Mouse (Mus musculus) E14TG2a.4 (cell line): ENCODE data around the gene Zfp874b.

ENCODE experiments used
- H3K27me3 ChIP-seq: 2 replicates; pipeline ENCODE4 v1.6.1; 2014; ENCODE audit warnings: low read length, control low read depth; ENCODE audit not compliant: insufficient read depth
- H3K36me3 ChIP-seq: 2 replicates; pipeline ENCODE4 v1.6.1; 2014; ENCODE audit warnings: low read length, control low read depth; ENCODE audit not compliant: insufficient read depth
- H3K4me1 ChIP-seq: replicated peaks from 2 replicates; pipeline ENCODE4 v1.6.1; 2014; ENCODE audit warnings: low read depth, low read length, control low read depth
- H3K4me3 ChIP-seq: replicated peaks from 2 replicates; pipeline ENCODE4 v1.5.1; 2014; ENCODE audit warnings: mild to moderate bottlenecking, low read length
- H3K9me3 ChIP-seq: 2 replicates; pipeline ENCODE4 v1.6.1; 2014; ENCODE audit warnings: low read length, control low read depth
- CTCF ChIP-seq: conservative IDR thresholded peaks from 2 replicates; pipeline ENCODE4 v1.5.1; 2014; ENCODE audit warnings: low read length
- NANOG ChIP-seq: IDR thresholded peaks from 2 replicates; pipeline ENCODE4 v1.6.1; 2014; ENCODE audit warnings: borderline replicate concordance, low read length, mixed read lengths
- POU5F1 ChIP-seq: IDR thresholded peaks from 2 replicates; pipeline ENCODE4 v1.6.1; 2014; ENCODE audit warnings: low read length, borderline replicate concordance

Zfp874b gene

DNA sequence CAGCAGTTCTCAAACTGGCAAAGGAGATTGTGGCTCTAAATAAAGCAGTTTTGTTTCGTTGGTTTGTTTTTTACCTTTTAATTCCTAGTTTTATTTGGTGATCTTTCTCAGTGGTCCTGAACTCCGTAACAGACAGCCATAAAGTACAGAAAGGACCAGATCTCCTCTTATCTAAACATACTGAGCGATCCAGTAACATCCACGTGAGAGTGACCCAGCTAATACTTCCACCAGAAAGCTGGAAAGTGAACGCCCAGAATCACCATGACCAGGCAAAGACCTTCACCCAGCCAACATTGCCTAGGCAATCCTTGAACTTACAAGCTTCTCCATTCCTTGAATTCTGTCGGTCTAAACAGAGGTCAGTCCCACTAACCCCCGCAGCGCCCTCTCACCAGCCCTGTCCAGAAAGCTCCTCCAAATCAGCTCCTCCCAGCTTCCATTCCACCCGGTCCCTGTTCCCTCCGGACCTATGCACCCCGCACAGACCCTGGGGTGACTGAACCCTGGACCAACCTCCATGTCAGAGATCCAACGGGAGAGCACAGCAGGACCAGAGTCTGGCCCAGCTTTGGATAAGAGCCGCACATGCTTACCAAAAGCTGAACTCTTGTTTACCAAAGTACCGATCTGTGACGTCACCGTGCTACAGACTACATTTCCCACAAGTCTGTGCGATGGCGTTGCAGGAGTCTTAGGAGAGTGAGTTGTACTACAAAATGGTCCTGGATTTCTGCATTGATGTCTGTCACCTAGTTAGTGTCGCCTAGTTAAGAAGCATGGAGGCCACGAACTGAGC, at the start of gene Zfp874b:
Gene Zfp874b (minus strand): TSS at position 634 of the 799 bp plus-strand sequence.
- H3K9me3 ChIP-seq: no peaks in the 10 kb centered on the region
- peak within 1 kb of the TSS; percentile 88 for H3K4me3 ChIP-seq
- no peaks in the 10 kb centered on the region for H3K27me3 ChIP-seq
- peaks cover 15% of the 10 kb centered on the region for H3K4me1 ChIP-seq
- TF ChIP-seq NANOG: no peak
- no peak for TF ChIP-seq POU5F1
- no peak for TF ChIP-seq CTCF
- H3K36me3 ChIP-seq: peaks cover 15% of the 10 kb centered on the region

DNA sequence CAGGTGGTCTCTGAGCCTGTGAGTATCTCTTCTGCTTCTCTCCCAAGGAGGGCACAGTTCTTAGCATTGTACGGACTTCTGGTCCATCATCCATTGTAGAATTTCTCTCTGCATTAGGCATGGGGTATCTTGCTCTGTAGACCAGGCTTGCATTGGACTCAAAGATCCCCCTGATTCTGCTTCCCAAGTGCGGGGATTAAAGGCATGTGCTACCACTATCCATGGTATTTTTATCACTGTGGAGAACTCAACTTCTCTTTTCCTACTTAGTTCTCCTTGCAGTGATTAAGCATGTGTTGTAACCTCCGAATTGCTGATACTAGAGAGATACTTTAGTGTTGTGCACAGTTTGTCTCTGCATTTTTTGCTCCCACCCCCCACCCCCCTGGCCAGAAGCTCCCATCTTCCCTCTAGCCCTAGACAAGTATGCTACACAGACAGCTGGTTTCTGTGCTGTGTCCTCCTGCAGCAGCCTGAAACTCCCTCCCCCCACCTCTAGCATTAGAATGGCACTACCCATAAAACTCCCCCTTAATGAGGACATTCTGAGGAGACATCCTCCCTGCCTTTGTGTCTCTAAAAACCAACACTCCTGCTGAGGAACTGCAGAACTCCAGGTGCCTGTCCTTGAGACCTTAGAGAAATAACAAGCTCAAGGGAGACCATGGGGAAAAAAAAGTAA, 43.1 kb upstream of the Zfp874b start:
- TF ChIP-seq POU5F1 (no peak), CTCF (no peak), NANOG (no peak)
- Histone ChIP-seq H3K9me3 (no peaks in the 10 kb centered on the region), H3K4me1 (peaks cover 46% of the 10 kb centered on the region), H3K27me3 (no peaks in the 10 kb centered on the region), H3K4me3 (no peak overlapping the region), H3K36me3 (no peaks in the 10 kb centered on the region)

DNA sequence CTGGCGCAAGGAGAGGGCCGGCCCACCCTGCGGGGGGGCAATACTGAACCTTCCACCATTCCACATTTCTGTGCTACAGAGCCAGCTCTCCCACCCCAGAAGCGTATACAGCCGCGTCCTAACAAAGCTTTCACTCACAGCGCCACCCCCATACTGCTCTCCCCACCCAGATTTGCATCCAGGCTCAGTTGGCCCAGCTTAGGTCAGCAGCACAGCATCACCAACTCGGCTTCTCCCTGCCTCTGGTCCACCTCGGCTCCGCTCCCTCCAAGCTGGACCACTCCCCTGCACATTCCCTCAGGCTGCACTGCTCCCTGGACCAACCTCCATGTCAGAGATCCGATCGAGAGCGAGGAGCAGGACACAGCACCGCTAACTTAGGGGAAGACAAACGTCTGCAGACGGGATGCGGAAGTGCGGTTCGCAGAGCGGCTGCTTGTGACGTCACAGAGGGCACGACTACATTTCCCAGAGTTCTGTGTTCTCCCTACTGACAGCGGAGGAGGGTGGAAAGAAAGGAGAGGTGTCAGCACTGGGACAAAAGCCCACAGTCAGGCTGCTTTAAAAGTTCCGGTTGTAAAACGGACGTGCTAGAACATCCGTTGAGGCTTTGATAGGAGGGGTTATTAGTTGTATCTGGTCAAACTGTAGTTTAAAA, 41.8 kb upstream of the Zfp874b start, which contains the start of the genes Gm26965 and Zfp87:
Gene Gm26965 (minus strand): TSS at position 399 of the 658 bp plus-strand sequence.
Gene Zfp87 (minus strand): TSS at position 425 of the 658 bp plus-strand sequence.
- Histone ChIP-seq H3K9me3 (no peaks in the 10 kb centered on the region), H3K27me3 (no peaks in the 10 kb centered on the region), H3K4me1 (peaks cover 58% of the 10 kb centered on the region), H3K36me3 (peaks cover 8% of the 10 kb centered on the region), H3K4me3 (peak within 1 kb of the TSS; percentile 96)
- TF ChIP-seq NANOG: no peak
- no peak for TF ChIP-seq POU5F1
- no peak for TF ChIP-seq CTCF

DNA sequence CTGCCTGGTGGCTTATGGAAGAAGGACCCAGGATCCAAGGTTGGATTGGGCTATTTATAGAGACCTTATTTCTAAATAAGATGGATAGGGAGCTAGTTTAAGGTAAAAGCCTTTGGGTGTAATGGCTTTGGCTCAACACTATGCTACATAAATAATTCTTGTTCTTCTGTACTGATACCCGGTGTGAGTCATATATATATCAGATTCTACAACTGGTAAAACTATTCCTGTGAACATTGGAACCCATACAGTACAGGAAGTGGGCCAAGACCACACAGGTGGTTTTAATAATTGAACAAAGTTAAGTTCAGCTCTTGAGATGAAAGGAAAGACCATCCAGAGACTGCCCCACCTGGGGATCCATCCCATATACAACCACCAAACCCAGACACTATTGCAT, 16.9 kb upstream of the Zfp874b start:
- Histone ChIP-seq H3K4me1 (peaks cover 9% of the 10 kb centered on the region), H3K27me3 (no peaks in the 10 kb centered on the region), H3K9me3 (no peaks in the 10 kb centered on the region), H3K4me3 (no peak overlapping the region), H3K36me3 (no peaks in the 10 kb centered on the region)
- TF ChIP-seq NANOG (no peak), POU5F1 (no peak)

DNA sequence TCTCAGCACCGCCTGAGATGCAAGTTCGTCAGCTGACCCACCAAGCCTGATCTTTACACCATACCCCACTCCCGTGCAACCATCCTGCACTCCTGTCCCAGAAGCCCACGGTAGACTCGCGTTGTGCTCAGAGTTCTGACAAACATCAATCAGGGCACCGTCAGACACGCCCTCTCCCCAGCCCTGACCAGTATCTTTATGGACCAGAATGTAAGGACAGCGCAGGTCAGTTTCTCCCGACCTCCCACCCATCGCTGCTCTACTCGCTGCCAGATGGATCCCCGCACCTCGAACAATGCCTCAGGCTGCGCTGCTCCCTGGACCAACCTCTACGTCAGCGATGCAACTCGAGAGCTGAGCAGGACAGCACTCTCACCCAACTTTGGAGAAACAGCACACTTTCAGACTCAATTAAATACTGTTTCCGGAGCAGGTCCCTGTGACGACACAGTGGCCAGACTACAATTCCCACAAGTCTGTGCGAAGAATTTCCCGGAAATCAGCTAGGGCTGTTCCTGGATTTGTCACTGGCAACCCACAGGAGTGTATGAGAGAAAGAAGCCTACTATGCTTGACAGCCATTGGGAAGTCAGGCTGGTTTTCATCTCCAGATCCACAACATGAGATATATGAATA, 16.1 kb upstream of the Zfp874b start, which contains the start of gene Zfp58:
Gene Zfp58 (minus strand): TSS at position 472 of the 636 bp plus-strand sequence.
- H3K4me3 ChIP-seq: peak within 1 kb of the TSS; percentile 86
- no peak for TF ChIP-seq NANOG
- no peak for TF ChIP-seq POU5F1
- TF ChIP-seq CTCF: no peak
- H3K4me1 ChIP-seq: peaks cover 12% of the 10 kb centered on the region
- H3K9me3 ChIP-seq: no peaks in the 10 kb centered on the region
- no peaks in the 10 kb centered on the region for H3K36me3 ChIP-seq
- H3K27me3 ChIP-seq: no peaks in the 10 kb centered on the region

DNA sequence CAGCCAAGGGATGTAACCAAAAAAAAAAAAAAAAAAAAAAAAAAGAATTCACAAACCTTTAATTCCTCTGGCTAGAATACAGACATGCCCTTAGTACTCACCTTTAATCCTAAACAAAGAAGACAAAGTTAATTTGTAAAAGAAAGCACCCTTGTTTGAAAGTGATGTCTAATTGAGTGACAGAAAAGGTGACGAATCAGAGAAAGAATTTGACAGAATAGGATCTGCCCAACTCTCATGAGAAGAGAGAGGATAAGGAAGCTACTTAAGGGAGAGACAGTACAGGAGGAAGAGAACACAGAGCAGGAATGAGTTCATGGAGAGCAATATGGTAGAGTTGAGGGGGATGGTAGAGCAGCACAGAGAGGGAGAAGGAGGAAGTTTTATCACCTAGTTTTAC, 11.6 kb upstream of the Zfp874b start:
- H3K4me1 ChIP-seq: peaks cover 12% of the 10 kb centered on the region
- H3K36me3 ChIP-seq: peaks cover 27% of the 10 kb centered on the region
- no peak overlapping the region for H3K4me3 ChIP-seq
- H3K27me3 ChIP-seq: no peaks in the 10 kb centered on the region
- no peaks in the 10 kb centered on the region for H3K9me3 ChIP-seq
- no peak for TF ChIP-seq NANOG
- no peak for TF ChIP-seq CTCF
- no peak for TF ChIP-seq POU5F1

DNA sequence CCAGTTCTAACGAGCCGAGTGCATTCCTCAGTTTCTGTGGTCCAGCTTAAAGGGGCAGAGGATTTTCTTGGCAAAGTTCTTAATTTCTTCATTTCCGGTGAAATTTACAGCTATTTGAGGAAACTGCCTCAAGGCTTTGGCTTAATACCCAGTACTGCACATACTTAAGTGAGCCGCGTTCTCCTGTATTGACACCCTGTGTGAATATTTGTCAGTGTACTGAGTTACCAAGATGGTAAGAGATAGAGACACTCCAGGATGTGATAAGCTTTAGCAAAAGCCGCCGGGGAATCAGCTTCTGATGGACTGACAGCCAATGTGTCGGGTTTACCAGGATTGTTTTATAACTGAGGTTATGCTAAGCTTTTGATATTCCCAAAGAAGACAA, 360 bp upstream of the Zfp874b start:
- Histone ChIP-seq H3K9me3 (no peaks in the 10 kb centered on the region), H3K27me3 (no peaks in the 10 kb centered on the region), H3K4me1 (peaks cover 15% of the 10 kb centered on the region), H3K36me3 (peaks cover 15% of the 10 kb centered on the region), H3K4me3 (peak overlapping the region; percentile 88)
- TF ChIP-seq POU5F1 (no peak), CTCF (no peak), NANOG (no peak)

DNA sequence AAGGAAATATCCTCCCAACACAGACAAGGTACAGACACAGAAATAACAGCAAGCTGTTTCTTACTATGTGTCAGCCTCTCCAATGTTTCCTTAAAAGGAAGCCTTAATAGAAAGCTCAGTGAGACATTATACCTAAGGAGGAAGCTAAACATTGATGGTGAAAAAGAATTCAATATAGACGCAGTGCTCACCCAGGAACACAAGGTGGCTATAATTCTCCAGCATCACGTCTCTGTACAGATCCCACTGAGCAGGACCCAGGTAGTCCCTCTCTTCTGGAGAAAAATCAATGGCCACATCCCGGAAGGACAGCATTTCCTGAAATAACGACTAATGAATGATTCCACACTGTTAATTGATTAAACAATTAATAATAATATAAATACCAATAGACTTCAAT, 2.5 kb downstream of the Zfp874b start:
- TF ChIP-seq NANOG (no peak), CTCF (no peak), POU5F1 (no peak)
- Histone ChIP-seq H3K4me3 (no peak overlapping the region), H3K9me3 (no peaks in the 10 kb centered on the region), H3K36me3 (peaks cover 21% of the 10 kb centered on the region), H3K27me3 (no peaks in the 10 kb centered on the region), H3K4me1 (peaks cover 15% of the 10 kb centered on the region)
